Mouse (Mus musculus): ENCODE measurements around the gene Arhgap27.
A peak's percentile ranks its signal among the peaks of the same experiment; 100 is the strongest.

Gene Arhgap27

GRCm38 (mm10) chr11:103355251-103355650, 8.2 kb downstream of the Arhgap27 start:
- DNase-seq = no peak

GRCm38 (mm10) chr11:103354033-103354432, 9.5 kb downstream of the Arhgap27 start:
- no peak for DNase-seq

DNA sequence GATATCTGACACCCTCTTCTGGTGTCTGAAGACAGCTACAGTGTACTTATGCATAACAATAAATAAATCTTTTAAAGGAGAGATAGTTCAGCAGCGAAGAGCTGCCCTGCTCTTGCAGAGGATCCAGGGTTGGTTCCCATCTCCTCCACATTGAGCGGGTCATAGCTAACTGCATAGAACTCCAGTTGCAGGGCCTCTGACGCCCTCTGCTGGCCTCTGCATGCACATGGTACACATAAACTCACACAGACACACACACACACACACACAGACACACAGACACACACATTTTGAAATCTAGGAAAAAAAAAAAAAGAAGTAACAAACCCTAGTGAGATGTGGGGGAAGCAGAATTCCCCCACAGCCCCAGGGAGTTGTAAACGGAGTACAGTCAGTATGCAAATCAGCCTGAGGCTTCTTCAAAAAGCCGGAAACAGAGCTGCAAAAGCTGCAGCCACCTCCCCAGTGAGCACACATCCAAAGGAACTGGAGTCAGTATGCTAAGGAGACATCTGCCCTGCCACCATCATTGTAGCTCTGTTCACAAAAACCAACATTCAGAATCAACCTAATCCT, 11.2 kb downstream of the Arhgap27 start:
- no peak for DNase-seq

DNA sequence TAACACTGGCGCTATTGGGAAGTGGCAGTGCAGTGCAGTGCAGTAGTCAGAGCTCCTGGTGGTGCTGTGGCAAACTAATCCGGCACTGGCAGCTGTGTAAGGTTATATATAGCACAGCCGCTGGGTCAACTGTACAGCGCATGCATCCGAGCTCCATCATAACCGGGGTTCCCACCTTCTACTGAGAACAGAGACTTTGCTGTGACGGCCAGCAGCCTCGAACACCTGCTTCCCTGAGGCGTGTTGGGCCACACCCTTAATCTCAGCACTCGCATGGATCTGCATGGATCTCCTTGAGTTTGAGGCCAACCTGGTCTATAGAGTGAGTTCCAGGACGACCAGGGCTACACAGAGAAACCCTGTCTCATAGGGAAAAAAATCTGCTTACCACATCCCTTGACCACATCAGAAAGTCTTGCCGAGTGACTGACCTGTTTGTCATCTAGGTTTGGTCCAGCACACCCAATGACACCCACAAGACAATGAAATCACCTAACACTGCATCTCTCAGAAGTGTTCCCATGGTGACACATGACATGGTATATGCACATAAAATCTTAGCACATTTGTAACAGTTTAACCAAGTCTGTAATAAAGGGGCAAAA, 12.7 kb downstream of the Arhgap27 start:
- no peak for DNase-seq

DNA sequence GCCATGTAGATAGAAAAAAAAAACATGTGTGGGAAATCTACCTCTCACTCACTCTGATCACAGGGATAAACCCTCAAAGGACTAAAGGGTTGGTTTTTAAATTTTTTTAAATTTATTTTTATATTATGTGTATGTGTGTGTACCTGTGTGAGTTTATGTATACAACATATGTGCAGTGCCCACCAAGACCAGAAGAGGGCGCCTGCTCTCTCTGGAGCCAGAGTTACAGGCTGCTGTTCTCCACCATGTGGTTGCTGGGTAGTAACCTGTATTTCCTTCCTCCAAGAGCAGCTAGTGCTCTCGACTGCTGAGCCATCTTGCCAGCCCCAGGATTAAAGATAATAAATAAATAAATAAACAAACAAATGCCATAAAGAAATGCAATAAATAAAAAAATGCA, 13.8 kb downstream of the Arhgap27 start:
- no peak for DNase-seq

DNA sequence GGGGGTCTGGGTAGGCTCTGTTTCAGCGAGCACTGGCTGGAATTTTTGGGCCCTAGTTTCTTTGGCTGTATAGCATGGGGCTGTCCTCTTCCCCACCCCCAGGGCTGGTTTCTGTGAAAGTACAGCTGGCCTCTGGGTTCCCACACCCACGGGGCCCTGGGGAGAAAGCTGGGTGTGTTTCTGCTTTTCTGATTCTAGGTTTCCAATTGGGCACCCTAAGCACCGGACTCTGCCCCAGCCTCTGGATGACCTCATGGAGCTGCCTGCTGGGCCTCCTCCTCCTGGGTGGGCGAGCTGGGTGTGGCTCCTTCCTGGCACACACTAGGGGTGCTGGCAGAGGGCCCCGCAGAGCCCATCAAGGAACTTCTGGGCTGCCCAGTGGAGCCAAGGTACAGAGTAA, 16.8 kb downstream of the Arhgap27 start:
- no peak for DNase-seq

- DNase-seq = no peak
Observed at GRCm38 (mm10) chr11:103346236-103346635, 17.3 kb downstream of the Arhgap27 start.

DNA sequence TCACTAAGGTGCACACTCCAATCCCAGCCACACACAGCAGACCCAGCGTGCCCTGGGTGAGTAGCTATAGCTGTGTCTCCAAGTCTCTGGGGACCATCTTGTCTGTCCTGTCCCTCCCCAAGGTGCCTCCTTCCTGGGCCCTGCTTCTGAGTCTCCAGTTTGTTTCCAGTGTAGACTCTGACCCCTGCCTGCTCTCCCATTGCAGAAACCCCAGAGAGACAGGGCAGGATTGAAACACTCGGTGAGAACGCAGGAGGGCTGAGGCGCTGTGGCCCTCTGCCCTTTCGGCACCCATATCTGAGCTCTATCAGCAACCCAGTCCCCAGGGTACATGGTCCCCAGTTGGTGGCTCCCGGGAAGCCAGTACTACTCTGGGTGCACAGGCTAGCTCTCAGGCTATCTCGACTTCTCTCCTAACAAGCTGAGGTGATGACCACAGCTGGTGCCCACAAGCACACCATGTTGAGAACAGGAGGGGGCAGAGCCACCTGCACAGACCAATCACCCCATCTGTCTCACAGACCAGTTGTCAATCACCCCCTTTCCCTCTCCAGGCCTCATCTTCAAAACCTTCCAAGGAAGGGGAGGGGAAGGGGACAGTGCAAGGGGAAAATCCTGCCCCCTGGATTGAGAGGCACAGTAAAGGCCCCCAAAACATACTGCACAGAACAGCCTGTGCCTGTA, 17.9 kb downstream of the Arhgap27 start:
- no peak for DNase-seq

DNA sequence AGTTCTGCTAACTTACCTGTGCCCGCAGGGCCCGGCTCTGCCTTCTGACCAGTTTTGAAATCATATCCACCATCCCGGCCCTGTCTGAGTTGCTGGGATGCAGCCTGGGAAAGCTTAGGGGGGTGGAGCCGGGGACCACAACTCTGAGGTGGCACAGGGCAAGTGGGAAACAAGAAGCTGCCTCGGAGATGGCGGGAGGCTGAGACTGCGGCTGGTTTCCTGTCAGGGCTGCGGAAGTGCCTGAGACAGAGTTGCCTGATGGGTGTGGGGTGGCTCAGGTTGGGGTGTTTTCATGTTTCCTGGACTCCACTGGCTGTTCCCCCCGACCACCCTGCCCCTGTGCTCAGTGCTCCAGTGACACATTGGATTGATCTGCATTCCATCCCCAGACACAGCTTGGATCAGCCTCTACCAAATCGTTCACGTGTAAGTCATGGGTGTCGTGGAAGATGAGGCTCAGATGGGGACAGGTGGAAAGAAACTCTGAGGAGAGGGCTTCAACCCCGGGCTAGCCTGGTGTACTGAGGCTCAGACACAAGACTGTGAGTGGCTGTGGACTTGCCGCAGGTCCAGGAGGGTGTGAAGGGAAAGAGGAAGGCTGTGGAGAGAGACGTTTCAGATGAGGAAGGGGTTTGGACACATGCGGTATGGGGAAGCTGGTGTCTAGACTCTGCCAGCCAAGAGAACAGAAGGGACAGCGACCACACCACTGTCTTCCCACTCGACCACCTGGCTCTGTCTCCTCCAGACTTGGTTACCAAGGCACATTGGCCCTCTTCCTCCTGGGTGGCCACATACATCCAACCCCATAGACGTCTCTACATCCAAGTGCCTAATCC, 18.8 kb downstream of the Arhgap27 start:
- peak; percentile 83 for DNase-seq

- DNase-seq = peak; percentile 31
Observed at GRCm38 (mm10) chr11:103343881-103344280, 19.6 kb downstream of the Arhgap27 start.

DNA sequence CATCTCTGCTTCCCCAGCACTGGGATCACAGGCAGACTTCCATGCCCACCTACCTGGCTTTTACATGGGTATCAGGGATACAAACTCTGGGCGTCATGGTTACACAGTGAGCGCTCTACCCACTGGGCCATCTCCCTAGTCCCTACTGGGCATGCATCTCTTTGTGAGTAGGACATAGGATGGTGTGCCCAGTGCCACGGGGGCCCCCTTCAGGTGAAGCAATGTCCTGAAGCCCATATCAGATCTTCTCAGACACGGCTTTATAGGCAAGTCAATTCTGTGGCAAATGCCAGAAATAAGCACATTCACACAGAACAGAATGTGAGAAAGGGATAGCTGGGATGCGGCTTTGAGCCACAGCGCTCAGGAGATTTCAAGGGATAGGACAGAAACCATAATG, 20.4 kb downstream of the Arhgap27 start:
- DNase-seq = peak; percentile 46

GRCm38 (mm10) chr11:103340677-103341076, 22.8 kb downstream of the Arhgap27 start:
- DNase-seq = no peak

- DNase-seq = no peak
Observed at GRCm38 (mm10) chr11:103340130-103340529, 23.4 kb downstream of the Arhgap27 start.

GRCm38 (mm10) chr11:103339414-103340119, 23.9 kb downstream of the Arhgap27 start:
- no peak for DNase-seq

DNA sequence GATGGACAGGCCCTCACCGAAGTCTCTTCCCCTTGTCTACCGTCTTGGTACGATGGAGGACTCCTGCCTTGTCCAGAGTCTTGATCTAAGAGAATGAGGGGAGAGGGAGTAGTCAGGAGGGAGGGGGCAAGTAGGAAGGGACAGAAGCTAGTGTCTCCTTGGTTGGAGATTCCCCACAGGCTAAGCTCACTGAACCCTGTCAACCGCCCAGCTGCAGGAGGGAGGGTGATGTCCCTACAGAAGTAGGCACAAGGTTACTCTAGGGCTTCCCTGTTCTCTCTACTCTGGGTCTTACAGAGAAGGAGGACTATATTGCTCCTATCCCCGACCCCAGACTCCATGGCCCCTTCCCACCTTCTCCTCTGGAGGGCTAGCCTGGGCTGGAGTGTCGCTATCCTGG, 24.8 kb downstream of the Arhgap27 start:
- no peak for DNase-seq

- no peak for DNase-seq
Observed at GRCm38 (mm10) chr11:103338119-103338518, 25.4 kb downstream of the Arhgap27 start.

GRCm38 (mm10) chr11:103337180-103337579, 26.3 kb downstream of the Arhgap27 start:
- DNase-seq = no peak

DNA sequence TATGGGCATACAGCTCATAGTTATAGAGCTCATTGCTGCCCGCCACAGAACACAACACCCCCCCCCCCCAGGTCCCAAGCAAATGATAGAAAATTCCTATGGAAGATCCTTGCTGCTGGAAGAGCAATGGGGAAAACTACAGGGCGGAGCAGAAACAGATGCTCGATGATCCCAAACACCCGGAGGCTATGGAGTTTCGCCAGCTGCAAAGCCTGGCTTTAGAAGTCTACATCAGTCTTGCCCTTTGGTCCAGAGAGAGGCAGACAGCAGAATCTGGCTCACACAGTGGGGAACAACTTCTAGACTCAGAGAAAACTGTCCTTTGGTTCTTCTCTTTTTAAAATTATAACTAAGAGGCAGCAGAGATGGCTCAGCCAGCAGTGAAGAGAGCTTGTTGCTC, 27.9 kb downstream of the Arhgap27 start:
- no peak for DNase-seq

GRCm38 (mm10) chr11:103334925-103335324, 28.6 kb downstream of the Arhgap27 start:
- no peak for DNase-seq

- DNase-seq = no peak
Observed at GRCm38 (mm10) chr11:103333719-103334398, 29.6 kb downstream of the Arhgap27 start.

- DNase-seq = no peak
Observed at GRCm38 (mm10) chr11:103332890-103333651, 30.4 kb downstream of the Arhgap27 start.
